Mouse (Mus musculus) cerebellum, adult 8-10 months (tissue): ENCODE data around the gene Olfr1123.
"Not testable (repeated sequence)": the region's sequence is repeated elsewhere in the genome, so short reads cannot be mapped to it uniquely, and the experiment has no call there.

Experiments
- DNase-seq: peaks from one replicate; pipeline ENCODE4 v3.0.0; 2022

Olfr1123 gene

DNA sequence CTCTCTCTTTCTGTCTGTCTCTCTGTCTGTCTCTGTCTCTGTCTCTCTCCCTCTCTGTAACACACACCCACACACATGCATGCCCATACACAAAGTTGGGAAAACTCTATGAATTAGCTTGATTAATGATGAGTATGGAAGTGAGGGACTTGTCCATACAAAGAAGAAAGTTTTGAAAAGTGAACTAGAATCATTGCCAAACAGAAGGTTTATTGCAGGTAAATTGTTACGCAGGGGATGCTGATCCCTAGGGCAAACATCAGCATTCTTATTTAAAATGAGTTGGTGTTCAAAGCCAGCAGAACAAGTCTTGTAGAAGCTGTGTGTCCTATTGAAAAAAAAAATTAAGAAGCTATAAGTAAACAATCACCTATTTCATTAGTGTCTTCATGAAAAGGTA lies at the start of gene Olfr1123:
Gene Olfr1123, plus strand, starts transcription at position 301 of the 400 bp plus-strand sequence.
- DNase-seq, result no peak

DNA sequence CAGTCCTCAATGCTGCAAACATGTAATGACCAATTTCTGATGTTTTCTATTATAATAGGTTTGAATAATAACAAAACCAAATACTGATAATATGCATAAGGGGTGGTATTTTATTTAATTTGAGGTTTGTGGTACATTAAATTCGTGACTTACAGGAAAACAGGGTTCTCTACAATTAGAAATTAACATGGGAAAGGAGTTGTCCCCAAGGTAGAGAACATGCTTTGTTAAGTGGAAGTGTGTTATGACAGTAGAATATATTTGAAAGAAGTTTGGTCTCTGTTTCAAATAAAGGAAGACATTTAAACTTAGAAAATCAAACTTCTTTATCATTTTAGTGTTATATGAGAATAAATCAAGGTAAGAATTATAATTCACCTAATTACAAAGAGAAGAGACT lies 46.8 kb upstream of the Olfr1123 start, which contains the start of gene Olfr1121:
Gene Olfr1121, plus strand, starts transcription at position 301 of the 400 bp plus-strand sequence.
- no peak for DNase-seq

DNA sequence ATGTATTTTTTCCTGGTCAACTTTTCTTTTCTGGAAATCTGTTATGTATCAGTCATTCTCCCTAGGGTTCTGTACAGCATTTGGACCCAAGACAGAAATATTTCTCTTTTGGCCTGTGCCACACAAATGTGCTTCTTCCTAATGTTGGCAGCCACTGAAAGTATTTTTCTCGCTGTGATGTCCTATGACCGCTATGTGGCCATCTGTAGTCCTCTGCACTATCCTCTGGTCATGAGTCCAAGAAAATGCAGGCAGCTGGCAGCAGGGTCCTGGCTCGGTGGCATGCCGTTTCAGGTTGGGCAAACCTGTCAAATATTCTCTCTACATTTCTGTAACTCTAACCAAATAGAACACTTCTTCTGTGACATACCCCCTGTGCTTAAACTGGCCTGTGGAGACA lies 44.7 kb upstream of the Olfr1123 start:
- peak; percentile 44 for DNase-seq

DNA sequence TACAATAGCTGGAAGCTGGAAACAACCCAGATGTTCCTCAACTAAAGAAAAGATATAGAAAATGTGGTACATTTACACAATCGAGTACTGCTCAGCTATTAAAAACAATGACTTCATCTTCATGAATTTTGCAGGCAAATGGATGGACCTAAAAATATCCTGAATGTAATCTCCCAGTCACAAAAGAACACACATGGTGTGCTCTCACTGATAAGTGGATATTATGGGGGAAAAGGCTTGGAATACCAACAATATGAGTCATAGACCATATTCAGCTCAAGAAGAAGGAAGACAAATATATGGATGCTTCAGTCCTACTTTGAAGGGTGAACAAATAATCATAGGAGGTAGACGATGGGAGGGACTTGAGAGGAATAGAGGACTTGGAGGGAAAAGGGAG lies 32.5 kb upstream of the Olfr1123 start:
- no peak for DNase-seq

DNA sequence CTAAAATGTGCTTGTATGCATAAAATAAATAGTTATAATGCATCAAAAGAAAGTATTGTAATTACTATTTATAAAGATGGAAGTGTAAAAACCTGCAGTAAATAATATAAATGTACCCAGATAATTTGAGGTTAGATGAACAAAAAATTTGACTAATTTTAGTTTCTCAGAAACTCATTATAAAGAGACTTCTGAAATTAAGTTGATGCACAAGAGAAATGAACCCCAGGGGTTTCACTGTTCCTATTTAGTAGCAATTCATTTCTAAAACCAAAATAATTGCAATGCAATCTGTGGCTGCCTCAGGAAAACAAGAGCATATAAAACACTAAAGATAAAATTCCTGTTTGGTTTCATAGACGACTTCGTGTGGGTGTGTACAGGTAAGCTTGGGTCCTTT lies 30.9 kb upstream of the Olfr1123 start, which contains the start of gene Olfr1122:
Gene Olfr1122, plus strand, starts transcription at position 301 of the 400 bp plus-strand sequence.
- no peak for DNase-seq

DNA sequence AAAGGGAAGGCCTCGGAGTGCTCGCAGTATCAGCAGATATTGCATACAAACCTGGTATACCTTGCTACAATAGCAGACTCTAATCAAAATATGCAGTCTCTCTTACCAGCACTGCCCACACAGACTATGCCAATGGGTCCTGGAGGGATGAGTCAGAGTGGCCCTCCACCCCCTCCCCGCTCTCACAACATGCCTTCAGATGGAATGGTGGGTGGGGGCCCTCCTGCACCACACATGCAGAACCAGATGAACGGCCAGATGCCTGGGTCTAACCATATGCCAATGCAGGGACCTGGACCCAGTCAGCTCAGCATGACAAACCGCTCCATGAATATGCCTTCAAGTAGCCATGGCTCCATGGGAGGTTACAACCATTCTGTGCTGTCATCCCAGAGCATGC lies 22.8 kb upstream of the Olfr1123 start:
- DNase-seq, result not testable (repeated sequence)

DNA sequence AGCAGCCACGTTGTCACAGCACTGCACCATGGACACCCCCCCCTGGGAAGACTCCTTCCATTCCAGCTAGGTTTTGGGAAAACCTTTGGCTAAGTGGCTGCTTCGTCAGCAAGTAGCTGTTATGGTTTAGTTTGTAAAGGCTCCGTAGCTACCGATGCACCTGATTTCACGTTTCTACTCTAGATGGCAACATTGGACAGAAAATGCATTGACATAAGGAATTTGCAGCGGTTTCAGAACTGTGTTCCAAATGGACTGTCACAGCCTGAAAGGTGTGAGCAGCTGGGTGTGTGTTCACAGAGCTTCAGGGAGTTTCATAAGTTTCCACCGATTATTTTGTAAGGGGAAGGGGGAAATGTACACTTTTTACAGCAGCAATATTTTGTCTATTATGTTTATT lies 21.7 kb upstream of the Olfr1123 start:
- DNase-seq, result not testable (repeated sequence)

DNA sequence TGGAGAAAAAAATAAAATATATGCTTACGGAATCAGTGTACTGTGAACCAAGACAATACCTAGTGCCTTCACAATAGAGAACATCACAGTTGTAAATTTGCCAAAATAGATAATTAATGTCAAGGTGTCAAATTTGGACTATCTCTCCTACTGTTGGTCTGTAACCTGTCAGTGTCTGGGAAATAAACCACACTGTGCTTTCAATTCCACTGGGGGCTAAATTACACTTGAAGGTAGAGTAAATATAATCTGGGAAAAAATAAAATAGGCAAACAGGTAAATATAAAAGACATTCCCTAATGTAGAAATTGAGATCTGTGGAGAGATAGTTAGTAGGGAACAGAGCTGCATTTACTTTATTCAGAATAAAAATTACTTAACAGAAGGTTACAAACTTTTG lies 13.5 kb downstream of the Olfr1123 start, which contains the start of gene Olfr1124:
Gene Olfr1124, plus strand, starts transcription at position 301 of the 400 bp plus-strand sequence.
- DNase-seq, result no peak

DNA sequence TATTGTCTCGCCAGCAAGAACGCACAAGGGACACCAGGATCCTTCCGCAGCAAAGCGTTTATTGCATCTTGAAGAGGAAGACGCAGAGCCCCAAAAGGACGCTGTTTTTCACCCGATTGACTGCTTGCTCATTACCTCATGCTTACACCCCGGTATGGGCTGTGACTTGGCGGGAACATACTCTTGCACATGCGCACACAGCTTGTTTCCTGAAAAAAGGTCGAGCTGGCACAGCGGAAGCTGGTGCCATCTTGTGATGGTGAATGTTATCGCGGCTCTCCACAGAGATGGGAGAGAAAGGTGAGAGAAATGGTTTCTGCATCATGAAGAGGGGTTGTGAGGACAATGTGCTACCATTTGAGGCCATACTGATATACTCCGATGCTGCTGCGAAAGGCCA lies 21.3 kb downstream of the Olfr1123 start:
- DNase-seq, result no peak

DNA sequence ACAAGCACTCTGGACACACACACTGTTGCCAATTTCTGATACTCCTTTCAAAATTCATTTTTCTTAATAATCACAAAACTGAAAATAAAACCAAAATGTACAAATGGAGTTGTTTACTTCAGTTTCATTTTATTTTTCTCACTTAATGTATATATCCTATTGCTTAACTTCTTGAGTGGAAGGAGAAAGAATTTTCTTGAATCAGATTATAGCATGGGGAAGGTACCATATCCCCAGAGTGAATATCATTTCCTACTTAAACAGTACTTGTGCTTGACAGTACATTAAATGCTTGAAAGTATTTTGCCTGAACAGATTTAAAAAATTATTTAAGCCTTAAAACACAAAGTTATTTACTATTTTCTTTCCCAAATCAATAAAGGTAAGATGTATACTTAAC lies 37.2 kb downstream of the Olfr1123 start, which contains the start of gene Olfr1126:
Gene Olfr1126, plus strand, starts transcription at position 301 of the 400 bp plus-strand sequence.
- no peak for DNase-seq

DNA sequence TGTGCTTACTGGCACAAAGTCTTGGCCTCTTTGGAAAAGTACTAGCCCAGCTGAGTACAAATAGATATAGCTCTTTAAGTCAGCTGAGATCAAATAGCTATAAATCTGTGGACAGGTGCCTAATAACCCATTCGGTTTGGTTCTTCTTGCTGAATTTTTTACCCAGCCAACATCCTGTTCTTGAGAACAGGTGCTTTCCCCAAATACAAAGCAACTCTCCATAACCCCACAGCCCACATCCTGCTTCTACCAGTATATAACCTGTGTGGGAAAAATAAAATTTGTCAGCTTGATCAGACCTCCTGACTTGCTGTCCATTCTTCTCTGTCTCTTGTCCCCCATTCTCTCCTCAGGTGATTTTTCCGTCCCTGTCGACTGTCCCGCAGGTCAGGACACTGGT lies 45.3 kb downstream of the Olfr1123 start:
- DNase-seq, result no peak
